Mouse (Mus musculus) lung, postnatal 14 days (tissue): ENCODE measurements around the gene Birc2.
A peak's percentile ranks its signal among the peaks of the same experiment; 100 is the strongest.

Experiments
- DNase-seq: peaks from one replicate; pipeline ENCODE4 v3.0.0; 2021

Gene Birc2

GRCm38 (mm10) chr9:7845216-7845895 lies 8.5 kb upstream of the Birc2 start:
- no peak for DNase-seq

DNA sequence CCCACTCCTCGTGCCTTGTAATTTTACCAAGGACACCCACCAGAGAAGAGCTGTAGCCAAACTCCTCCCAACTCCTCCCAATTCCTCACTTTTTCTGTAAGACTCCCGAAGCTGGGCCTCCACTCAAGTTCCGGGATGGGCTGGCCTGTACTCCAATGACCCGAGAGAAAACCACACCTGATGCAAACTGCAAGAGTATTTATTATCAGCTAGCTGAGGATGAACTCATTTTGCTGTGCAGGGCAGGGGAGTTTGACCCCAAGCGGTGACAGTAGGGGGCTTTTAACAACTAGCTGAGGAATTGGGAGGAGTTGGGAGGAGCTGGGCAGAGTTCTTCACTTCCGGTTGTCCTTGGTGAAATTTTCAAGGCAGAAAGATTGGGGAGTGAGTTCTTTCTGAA lies 4.4 kb upstream of the Birc2 start:
- no peak for DNase-seq

DNA sequence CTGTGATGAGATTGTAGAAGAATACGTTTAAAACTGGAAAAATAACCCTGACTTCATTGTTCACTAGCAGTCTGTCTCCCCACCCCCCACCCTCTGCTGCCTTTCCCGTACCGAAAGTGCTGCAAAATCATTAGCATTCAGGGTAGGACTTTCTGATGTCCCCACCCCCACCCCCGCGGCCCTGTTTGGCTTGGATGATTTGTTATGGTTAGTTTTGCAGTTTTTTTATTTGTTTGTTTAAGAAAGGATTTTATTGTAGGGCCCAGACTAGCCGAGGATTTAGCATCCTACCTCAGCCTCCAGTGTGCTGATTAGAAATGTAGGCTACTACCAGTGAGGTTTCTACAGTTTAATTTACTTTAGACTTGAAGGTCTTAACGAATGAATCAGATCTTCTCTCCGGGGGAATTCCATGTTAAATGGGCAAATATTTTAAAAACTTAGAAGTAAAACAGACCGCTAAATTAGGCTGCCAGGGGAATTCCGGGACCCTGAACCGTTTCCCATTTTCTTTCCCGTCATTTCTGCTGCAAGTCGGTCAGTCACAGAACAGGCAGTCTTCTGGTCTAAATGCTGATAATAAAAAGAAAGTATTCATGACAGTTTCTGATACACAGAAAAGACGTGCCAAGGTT lies 1.1 kb upstream of the Birc2 start:
- no peak for DNase-seq

- DNase-seq = peak; percentile 52
These were observed 533 bp downstream of the Birc2 start for GRCm38 (mm10) chr9:7836331-7836730.

DNA sequence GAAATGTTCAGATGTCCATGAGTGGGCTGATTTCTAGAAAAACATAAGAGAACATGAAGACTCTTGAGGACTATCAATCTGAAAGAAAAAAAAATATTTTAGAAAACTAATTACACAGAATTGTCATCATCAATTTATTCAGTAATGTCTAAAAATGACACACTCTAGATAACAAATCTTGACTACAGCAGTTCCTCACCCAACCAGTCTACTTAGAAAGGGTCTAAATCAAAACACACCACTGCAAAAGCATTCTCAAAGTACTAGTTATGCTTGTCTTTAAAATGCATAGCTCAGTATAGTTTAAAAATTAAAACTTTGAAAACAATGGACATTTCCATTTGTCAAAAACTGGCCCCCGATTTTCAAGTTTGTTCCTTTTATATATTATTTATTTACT lies 1.6 kb downstream of the Birc2 start:
- no peak for DNase-seq

DNA sequence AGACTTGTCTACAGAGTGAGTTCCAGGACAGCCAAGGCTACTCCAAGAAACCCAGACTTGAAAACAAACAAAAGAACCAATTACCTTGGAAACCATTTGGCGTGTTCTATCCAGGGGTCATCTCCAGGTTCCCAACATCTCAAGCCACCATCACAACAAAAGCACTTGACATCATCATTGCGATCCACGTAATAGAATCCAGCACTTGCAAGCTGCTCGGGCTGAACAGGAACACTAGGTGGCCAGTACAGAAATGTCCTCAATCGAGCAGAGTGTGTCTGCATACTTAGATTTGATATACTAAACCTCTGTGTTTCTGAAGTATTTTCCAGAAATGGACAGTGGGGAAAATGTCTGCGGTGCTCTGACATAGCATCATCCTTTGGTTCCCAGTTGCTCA lies 3.4 kb downstream of the Birc2 start:
- no peak for DNase-seq

- no peak for DNase-seq
These were observed 7.0 kb downstream of the Birc2 start for GRCm38 (mm10) chr9:7829531-7830528.

DNA sequence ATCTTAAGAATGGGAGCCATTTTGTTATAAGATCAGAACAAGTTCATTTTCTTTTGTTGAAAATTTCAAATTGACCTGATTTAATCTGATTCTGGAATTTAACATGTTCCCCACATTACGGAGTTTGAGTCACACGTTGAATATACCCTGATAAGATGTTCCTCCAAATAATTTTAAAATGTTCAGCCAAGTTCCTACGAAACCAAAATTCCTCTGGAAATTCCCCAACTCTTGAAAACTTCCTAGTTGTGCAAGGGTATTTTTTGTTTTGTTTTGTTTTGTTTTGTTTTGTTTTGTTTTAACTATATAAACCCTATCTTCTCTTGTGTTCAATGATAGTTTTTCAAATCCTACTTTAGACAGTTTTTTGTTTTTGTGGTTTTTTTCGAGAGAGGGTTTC lies 8.2 kb downstream of the Birc2 start:
- DNase-seq = no peak

DNA sequence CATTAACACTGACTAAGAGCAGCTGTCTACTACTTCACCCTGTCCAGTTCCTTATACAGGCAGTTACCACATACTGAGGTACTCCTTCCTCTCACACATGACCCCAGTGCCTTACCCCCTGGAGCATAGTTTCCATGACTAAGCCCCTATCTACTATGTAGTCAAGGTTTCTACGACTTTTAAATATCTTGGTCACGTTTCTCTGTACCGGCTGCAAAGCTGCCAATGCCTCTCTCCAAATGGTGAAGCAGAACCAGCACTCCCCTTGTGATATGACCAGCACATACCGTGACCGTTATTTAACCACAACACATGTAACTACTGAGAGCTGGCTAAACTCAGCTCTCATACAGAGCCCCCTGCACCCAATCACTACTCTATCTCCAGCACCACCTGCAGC lies 11.9 kb downstream of the Birc2 start:
- no peak for DNase-seq

- DNase-seq = no peak
These were observed 14.1 kb downstream of the Birc2 start for GRCm38 (mm10) chr9:7822758-7823157.

DNA sequence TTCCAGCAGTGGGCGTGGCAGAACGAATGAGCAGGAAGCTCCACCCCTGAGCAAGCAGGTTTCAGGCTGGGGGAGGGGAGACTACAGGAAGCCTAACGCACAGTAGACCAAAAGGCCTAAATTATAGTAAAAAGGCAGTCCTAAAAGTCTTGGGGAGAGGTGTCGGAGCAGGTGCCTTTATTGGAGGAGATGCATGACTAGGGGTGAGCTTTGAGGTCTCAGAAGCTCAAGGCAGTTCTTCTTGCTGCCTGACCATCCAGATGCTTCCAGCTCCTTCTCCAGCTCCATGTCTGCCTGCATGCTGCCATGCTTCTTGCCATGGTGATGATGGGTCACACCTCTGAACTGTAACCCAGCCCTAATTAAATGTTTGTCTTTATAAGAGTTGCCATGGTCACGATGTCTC lies 31.8 kb downstream of the Birc2 start:
- DNase-seq = no peak

DNA sequence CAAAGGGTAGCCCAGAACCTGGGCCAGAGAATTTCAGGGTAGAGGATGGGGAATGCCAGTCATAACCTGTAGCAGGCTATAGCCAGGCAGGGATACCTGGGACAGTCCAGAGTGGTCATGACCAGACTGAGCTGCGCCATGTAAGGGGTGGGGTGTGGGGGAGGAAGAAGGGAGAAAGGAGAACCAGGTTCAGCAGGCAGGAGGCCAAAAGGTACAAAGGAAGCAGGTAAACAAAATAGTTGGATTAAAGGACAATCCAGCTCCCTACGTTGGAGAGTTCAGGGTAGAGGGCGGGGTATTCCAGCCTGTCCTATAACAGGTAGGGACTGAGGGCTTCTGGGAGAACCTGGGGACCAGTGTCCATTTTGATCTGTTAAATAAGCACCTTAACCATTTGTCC lies 38.3 kb downstream of the Birc2 start:
- no peak for DNase-seq

- no peak for DNase-seq
These were observed 39.3 kb downstream of the Birc2 start for GRCm38 (mm10) chr9:7797542-7797941.

- DNase-seq = no peak
These were observed 40.6 kb downstream of the Birc2 start for GRCm38 (mm10) chr9:7796129-7796864.

DNA sequence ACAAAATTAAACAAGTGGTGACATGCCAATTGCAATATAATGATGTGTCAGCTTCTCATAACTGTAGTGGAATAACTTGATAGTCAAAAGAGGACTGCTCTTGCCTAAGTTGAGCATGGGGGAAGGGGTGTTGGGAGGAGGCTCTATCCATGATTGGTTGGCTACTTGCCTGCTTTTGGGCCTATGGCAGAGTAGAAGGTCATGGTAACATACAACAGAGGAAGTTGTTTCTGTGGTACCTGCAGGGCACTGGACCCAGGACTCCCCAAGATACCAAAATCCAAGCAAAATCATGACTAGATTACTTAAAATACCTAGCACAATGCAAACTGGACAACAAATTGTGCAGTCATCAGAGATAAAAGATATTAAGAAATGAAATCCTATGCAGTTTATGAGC lies 41.3 kb downstream of the Birc2 start:
- no peak for DNase-seq

DNA sequence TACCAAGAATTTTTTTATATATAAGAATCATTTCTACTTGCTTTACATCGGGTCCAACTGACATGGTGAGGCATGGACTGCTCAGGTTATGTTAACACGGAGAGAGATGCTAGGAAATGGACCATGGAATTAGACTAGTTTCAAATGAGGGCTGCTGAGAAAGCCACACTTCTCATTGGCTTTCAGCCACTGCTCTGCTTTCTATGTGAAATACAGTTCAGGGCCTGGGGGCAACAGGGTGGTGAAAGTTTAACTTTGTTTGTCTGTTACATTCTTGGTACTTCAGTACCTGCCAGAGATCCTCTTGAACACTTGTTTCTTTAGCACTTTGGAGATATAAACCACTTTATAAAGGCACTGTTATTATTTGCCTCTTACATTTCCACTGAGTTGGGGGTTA lies 43.3 kb downstream of the Birc2 start:
- DNase-seq = no peak

GRCm38 (mm10) chr9:7790580-7791084 lies 46.2 kb downstream of the Birc2 start:
- DNase-seq = no peak

GRCm38 (mm10) chr9:7789764-7790575 lies 46.9 kb downstream of the Birc2 start:
- no peak for DNase-seq

DNA sequence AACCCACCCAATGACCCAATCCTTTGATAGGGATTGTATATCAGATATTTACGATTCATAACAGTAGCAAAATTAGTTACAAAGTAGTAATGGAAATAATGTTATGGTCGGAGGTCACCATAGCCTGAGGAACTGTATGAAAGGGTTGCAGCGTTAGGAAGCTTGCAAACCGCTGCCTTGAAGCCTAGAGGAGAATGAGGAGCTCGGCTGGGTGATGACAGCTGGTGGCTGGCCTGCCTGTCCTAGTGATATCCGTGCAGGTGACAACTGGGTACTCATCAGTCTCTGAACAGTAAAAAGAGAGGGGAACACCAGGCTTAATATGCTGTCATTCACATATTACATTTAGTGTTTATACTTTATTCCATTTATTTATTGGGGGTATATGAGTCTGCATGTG lies 48.5 kb downstream of the Birc2 start:
- DNase-seq = no peak

DNA sequence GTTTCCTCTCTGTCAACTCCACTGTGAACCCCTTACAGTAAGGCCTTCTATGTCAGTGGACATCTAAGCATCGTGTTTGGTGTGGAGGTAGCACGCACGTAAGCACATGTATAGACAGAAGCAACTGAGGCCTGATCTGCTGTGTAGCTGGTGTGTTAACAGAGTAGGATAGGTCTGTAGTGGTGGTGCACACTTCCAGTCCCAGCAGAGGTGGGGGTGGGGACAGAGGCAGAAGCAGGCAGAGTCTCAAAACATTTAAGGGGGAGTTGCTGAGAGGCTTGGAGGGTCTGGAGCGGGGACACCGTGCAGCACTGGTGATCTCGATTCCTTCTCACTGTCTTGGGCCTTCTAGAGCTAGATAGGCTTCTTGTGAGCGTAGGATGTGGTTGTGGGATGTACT lies 50.8 kb downstream of the Birc2 start:
- DNase-seq = no peak

GRCm38 (mm10) chr9:7785396-7785795 lies 51.5 kb downstream of the Birc2 start:
- DNase-seq = no peak

GRCm38 (mm10) chr9:7784615-7785012 lies 52.2 kb downstream of the Birc2 start:
- DNase-seq = no peak
